Mouse (Mus musculus) embryonic fibroblast, embryonic 13.5 days (primary cell): ENCODE measurements around the gene Huwe1.

Experiments
- CTCF ChIP-seq: IDR thresholded peaks from 2 replicates; pipeline ENCODE4 v1.5.1; 2011; ENCODE audit warnings: mild to moderate bottlenecking, control low read depth, low read length, moderate library complexity, borderline replicate concordance; ENCODE audit not compliant: insufficient read depth
- POLR2A ChIP-seq: IDR thresholded peaks from 2 replicates; pipeline ENCODE4 v1.6.1; 2011; ENCODE audit warnings: low read depth, mild to moderate bottlenecking, control low read depth, low read length, moderate library complexity

- no peak for TF ChIP-seq POLR2A
- no peak for TF ChIP-seq CTCF
Measured at GRCm38 (mm10) chrX:151797970-151798369, 2.6 kb upstream of the Huwe1 start.
